Mouse (Mus musculus) adrenal gland, postnatal 36 days (tissue): Measurements from ENCODE around the gene Gramd4. TPM values are rescaled to one million over a fixed set of nuclear protein-coding genes. Genes with fewer than 3 reads are reported as not detected.
"Not testable (repeated sequence)": the region's sequence is repeated elsewhere in the genome, so short reads cannot be mapped to it uniquely, and the experiment has no call there.

Experiments
- DNase-seq, 2 experiments: peaks; one replicate each; pipeline ENCODE4 v3.0.0; 2021; ENCODE audit warnings: mixed read lengths in 1 of 2
- total RNA-seq, 2 experiments: library from RNA; stranded (reverse); gene quantifications; 2 replicates each; pipeline ENCODE4 v1.2.3; 2021

Gramd4 gene
- total RNA-seq, 2 experiments from 2014 or later, result 13.9 to 18.7 TPM

- no peak for DNase-seq
Measured at GRCm38 (mm10) chr15:86051152-86051551, 6.3 kb upstream of the Gramd4 start.

- DNase-seq, result no peak
Measured at GRCm38 (mm10) chr15:86051878-86052478, 5.5 kb upstream of the Gramd4 start.

GRCm38 (mm10) chr15:86053890-86054536 is 3.5 kb upstream of the Gramd4 start:
- DNase-seq, result peak; percentile 80 to 85

GRCm38 (mm10) chr15:86054861-86055260 is 2.6 kb upstream of the Gramd4 start:
- not testable (repeated sequence) for DNase-seq

- peak; percentile 19 to 44 for DNase-seq
Measured at GRCm38 (mm10) chr15:86056221-86056760, 1.2 kb upstream of the Gramd4 start.

- no peak for DNase-seq
Measured at GRCm38 (mm10) chr15:86057908-86058307, 413 bp downstream of the Gramd4 start.

- peak; percentile 90 to 94 for DNase-seq
Measured at GRCm38 (mm10) chr15:86058394-86058915, 960 bp downstream of the Gramd4 start.

GRCm38 (mm10) chr15:86058931-86059834 is 1.7 kb downstream of the Gramd4 start:
- DNase-seq, result peak in 1 of 2 experiments; percentile 47

- no peak for DNase-seq
Measured at GRCm38 (mm10) chr15:86059835-86060380, 2.4 kb downstream of the Gramd4 start.

GRCm38 (mm10) chr15:86060581-86060980 is 3.1 kb downstream of the Gramd4 start:
- no peak for DNase-seq

- DNase-seq, result no peak
Measured at GRCm38 (mm10) chr15:86061221-86061620, 3.7 kb downstream of the Gramd4 start.

- DNase-seq, result no peak
Measured at GRCm38 (mm10) chr15:86061848-86062481, 4.5 kb downstream of the Gramd4 start.

- no peak for DNase-seq
Measured at GRCm38 (mm10) chr15:86064191-86064849, 6.8 kb downstream of the Gramd4 start.

- no peak for DNase-seq
Measured at GRCm38 (mm10) chr15:86064850-86065229, 7.3 kb downstream of the Gramd4 start.

GRCm38 (mm10) chr15:86065367-86065766 is 7.9 kb downstream of the Gramd4 start:
- DNase-seq, result no peak

GRCm38 (mm10) chr15:86066836-86067580 is 9.5 kb downstream of the Gramd4 start:
- no peak for DNase-seq

- DNase-seq, result no peak
Measured at GRCm38 (mm10) chr15:86067581-86067910, 10.1 kb downstream of the Gramd4 start.

- DNase-seq, result no peak
Measured at GRCm38 (mm10) chr15:86067941-86068495, 10.5 kb downstream of the Gramd4 start.

- no peak for DNase-seq
Measured at GRCm38 (mm10) chr15:86069011-86069791, 11.7 kb downstream of the Gramd4 start.
